11 mouse cellular contexts compared by ENCODE assay signal in the genomic region with DNA sequence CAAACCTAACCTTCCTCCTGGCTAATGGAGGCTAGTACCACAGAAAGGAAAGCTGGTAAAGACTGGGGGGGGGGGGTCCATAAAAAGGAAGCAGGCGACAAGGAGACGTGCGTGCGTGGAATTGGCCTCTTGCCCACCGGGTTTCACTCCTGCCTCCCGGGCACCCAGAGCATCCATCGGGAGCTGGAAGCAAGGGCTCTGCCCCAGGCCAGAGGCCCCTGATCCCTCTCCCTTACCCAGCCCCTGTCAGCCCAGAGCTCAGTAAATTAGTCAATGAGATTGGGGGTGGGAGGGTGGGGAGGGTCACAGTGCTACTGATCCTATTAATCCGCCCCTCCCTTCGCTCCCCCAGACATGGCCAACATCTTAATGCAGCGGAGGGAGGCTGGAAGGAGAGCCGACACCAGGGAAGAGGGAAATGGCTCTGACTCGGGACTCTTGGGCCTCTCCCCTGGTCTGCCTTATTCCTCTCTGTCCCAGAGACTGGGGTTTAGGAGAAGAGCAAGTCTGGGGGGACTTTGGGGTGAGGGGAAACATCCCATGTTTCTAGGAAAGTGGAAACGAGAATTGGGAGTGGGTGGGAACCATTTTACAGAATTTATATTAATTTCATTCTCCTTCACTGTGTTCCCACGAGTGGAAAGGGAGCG. TPM values are rescaled to one million over a fixed set of nuclear protein-coding genes. Genes with fewer than 3 reads are reported as not detected.
DNase-seq lines count a peak whose midpoint lies in the region; ATAC-seq lines count a peak whose summit lies in the region.
"Had no signal": no experiment of that assay in that cellular context is flagged by ENCODE, and none has a peak within 500 bp of the region (broad histone marks: within the 10 kb centered on the region; RNA-seq: fewer than 3 reads in every experiment).

No protein-coding gene starts in this region.

- WGBS in embryonic facial prominence, embryonic 11.5 days: 0% methylated on average over 14 of the region's 15 CpGs
- 1% methylated on average over 14 of the region's 15 CpGs for WGBS in hindbrain, embryonic 14.5 days
- under 1% methylated on average over 15 of the region's 15 CpGs for WGBS in neural tube, embryonic 13.5 days
- 2% methylated on average over 15 of the region's 15 CpGs for WGBS in kidney, embryonic 14.5 days

- no peak for ATAC-seq in embryonic facial prominence, embryonic 11.5 days (replicated peaks; ENCODE audit: insufficient number of reproducible peaks, low FRiP score, low TSS enrichment, low read depth)
- ATAC-seq in hindbrain, embryonic 14.5 days (ENCODE audit: low FRiP score): no peak; the same call in 1 of the 2 replicates
- ATAC-seq in neural tube, embryonic 13.5 days (ENCODE audit: low read depth): no peak
- ATAC-seq in kidney, embryonic 14.5 days (ENCODE audit: low FRiP score, low TSS enrichment): no peak

- no peaks in the 10 kb centered on the region for H3K9me3 ChIP-seq in embryonic facial prominence, embryonic 11.5 days (replicated peaks; ENCODE audit: control insufficient read depth, low read length)
- no peaks in the 10 kb centered on the region for H3K9me3 ChIP-seq in hindbrain, embryonic 14.5 days (ENCODE audit: control insufficient read depth, low read length)
- no peaks in the 10 kb centered on the region for H3K9me3 ChIP-seq in neural tube, embryonic 13.5 days
- no peaks in the 10 kb centered on the region for H3K9me3 ChIP-seq in kidney, embryonic 14.5 days (ENCODE audit: control insufficient read depth, low read length)

- H3K9ac ChIP-seq in embryonic facial prominence, embryonic 11.5 days (replicated peaks; ENCODE audit: low read length): no peak overlapping the region; the same call in 1 of the 2 replicates
- H3K9ac ChIP-seq in hindbrain, embryonic 14.5 days: peak overlapping the region; percentile 96
- H3K9ac ChIP-seq in neural tube, embryonic 13.5 days: peak overlapping the region; percentile 98
- H3K9ac ChIP-seq in kidney, embryonic 14.5 days (ENCODE audit: low read depth, low read length): no peak overlapping the region

- peaks cover 86% of the 10 kb centered on the region for H3K27me3 ChIP-seq in embryonic facial prominence, embryonic 11.5 days (ENCODE audit: control insufficient read depth, insufficient read depth, low read length)
- peaks cover 22% of the 10 kb centered on the region for H3K27me3 ChIP-seq in hindbrain, embryonic 14.5 days (ENCODE audit: control insufficient read depth, insufficient read depth, low read length)
- H3K27me3 ChIP-seq in neural tube, embryonic 13.5 days: peaks cover 82% of the 10 kb centered on the region
- peaks cover 99% of the 10 kb centered on the region for H3K27me3 ChIP-seq in kidney, embryonic 14.5 days (ENCODE audit: control insufficient read depth, insufficient read depth, low read length)

- H3K36me3 ChIP-seq in embryonic facial prominence, embryonic 11.5 days (replicated peaks; ENCODE audit: control insufficient read depth, insufficient read depth, low read depth, low read length): no peaks in the 10 kb centered on the region
- no peaks in the 10 kb centered on the region; the same call in none of the 2 replicates for H3K36me3 ChIP-seq in hindbrain, embryonic 14.5 days (replicated peaks; ENCODE audit: control insufficient read depth, insufficient read depth)
- H3K36me3 ChIP-seq in neural tube, embryonic 13.5 days: 0 out of 2 replicates have a peak, but pooled peaks cover 3% of the 10 kb centered on the region
- H3K36me3 ChIP-seq in kidney, embryonic 14.5 days (ENCODE audit: control insufficient read depth, insufficient read depth, low read length): no peaks in the 10 kb centered on the region

- peak overlapping the region; percentile 13; the same call in 1 of the 2 replicates for H3K4me3 ChIP-seq in embryonic facial prominence, embryonic 11.5 days (ENCODE audit: low read depth, low read length)
- peak overlapping the region; percentile 68 for H3K4me3 ChIP-seq in hindbrain, embryonic 14.5 days (replicated peaks; ENCODE audit: low read length)
- peak overlapping the region; percentile 82 for H3K4me3 ChIP-seq in neural tube, embryonic 13.5 days
- H3K4me3 ChIP-seq in kidney, embryonic 14.5 days (ENCODE audit: low read length): no peak overlapping the region

- peak; percentile 28 for DNase-seq in embryo, embryonic 10.5 days (ENCODE audit: low spot score)
- no peak for DNase-seq in embryo, embryonic 9.5 days (ENCODE audit: extremely low spot score)
- DNase-seq in embryonic facial prominence, embryonic 11.5 days (ENCODE audit: low spot score): no peak
- DNase-seq in hindbrain, embryonic 14.5 days (ENCODE audit: low spot score): peak; percentile 52
- no peak for DNase-seq in spleen, adult 18-20 months
- no peak for DNase-seq in kidney, postnatal 10 days
- DNase-seq: adrenal gland, postnatal 10 days; liver had no signal

- no peak overlapping the region for H3K27ac ChIP-seq in embryonic facial prominence, embryonic 11.5 days (replicated peaks; ENCODE audit: low read depth, low read length)
- peak overlapping the region; percentile 98 for H3K27ac ChIP-seq in hindbrain, embryonic 14.5 days
- peak overlapping the region; percentile 98 for H3K27ac ChIP-seq in neural tube, embryonic 13.5 days (replicated peaks)
- no peak overlapping the region for H3K27ac ChIP-seq in kidney, embryonic 14.5 days (ENCODE audit: low read depth, low read length)

- no peak overlapping the region for H3K4me2 ChIP-seq in embryonic facial prominence, embryonic 11.5 days (ENCODE audit: low read depth, low read length)
- H3K4me2 ChIP-seq in hindbrain, embryonic 14.5 days (replicated peaks): peak overlapping the region; percentile 94
- H3K4me2 ChIP-seq in neural tube, embryonic 13.5 days: peak overlapping the region; percentile 88
- no peak overlapping the region for H3K4me2 ChIP-seq in kidney, embryonic 14.5 days (replicated peaks; ENCODE audit: low read depth, low read length)

- no peaks in the 10 kb centered on the region for H3K4me1 ChIP-seq in embryonic facial prominence, embryonic 11.5 days (ENCODE audit: control insufficient read depth, insufficient read depth, low read length)
- peaks cover 60% of the 10 kb centered on the region for H3K4me1 ChIP-seq in hindbrain, embryonic 14.5 days (replicated peaks; ENCODE audit: control insufficient read depth, insufficient read depth, low read length)
- peaks cover 74% of the 10 kb centered on the region for H3K4me1 ChIP-seq in neural tube, embryonic 13.5 days (replicated peaks)
- H3K4me1 ChIP-seq in kidney, embryonic 14.5 days (ENCODE audit: control insufficient read depth, insufficient read depth, low read length): no peaks in the 10 kb centered on the region

RNA-seq across cellular contexts. Expression of gene Rhbg, which starts 46.9 kb away (rescaled TPM):
- polyA plus RNA-seq in embryonic facial prominence, embryonic 11.5 days (2014; fragmentation: Nextera tagmentation; extraction: Ambion mirVana): 0.25 and 0.26 TPM in 2 replicates
- 0.48 and 0.76 TPM in 2 replicates for polyA plus RNA-seq in hindbrain, embryonic 14.5 days (2014; fragmentation: Nextera tagmentation; extraction: Ambion mirVana)
- polyA plus RNA-seq in neural tube, embryonic 13.5 days (2015; fragmentation: Nextera tagmentation; extraction: Ambion mirVana): 0.15 and 0.67 TPM in 2 replicates
- 2.2 and 3.7 TPM in 2 replicates for polyA plus RNA-seq in kidney, embryonic 14.5 days (2014; fragmentation: Nextera tagmentation; extraction: Ambion mirVana)
- polyA plus RNA-seq: heart, postnatal 0 days had no signal

Comparison
In these comparisons a context has a peak if more than half of its experiments do, and no peak if none do; other contexts are left out.
1. DNase-seq: peak in embryo, embryonic 10.5 days (single experiment) and hindbrain, embryonic 14.5 days (single experiment); none in embryo, embryonic 9.5 days (single experiment), embryonic facial prominence, embryonic 11.5 days (single experiment), spleen, adult 18-20 months (0 of 2) and kidney, postnatal 10 days (single experiment).
2. H3K27ac ChIP-seq: peak in hindbrain, embryonic 14.5 days (single experiment) and neural tube, embryonic 13.5 days (single experiment); none in embryonic facial prominence, embryonic 11.5 days (single experiment) and kidney, embryonic 14.5 days (single experiment).
3. H3K4me2 ChIP-seq: peak in hindbrain, embryonic 14.5 days (single experiment) and neural tube, embryonic 13.5 days (single experiment); none in embryonic facial prominence, embryonic 11.5 days (single experiment) and kidney, embryonic 14.5 days (single experiment).
4. H3K9ac ChIP-seq: peak in hindbrain, embryonic 14.5 days (single experiment) and neural tube, embryonic 13.5 days (single experiment); none in embryonic facial prominence, embryonic 11.5 days (single experiment) and kidney, embryonic 14.5 days (single experiment).